Mouse (Mus musculus) stomach, postnatal 0 days (tissue): Measurements from ENCODE around the gene Ccdc144b. TPM values are rescaled to one million over a fixed set of nuclear protein-coding genes. Genes with fewer than 3 reads are reported as not detected.
A peak's percentile ranks its signal among the peaks of the same experiment; 100 is the strongest.

Experiments used
- ATAC-seq: fragments of 200-750 bp; cut with Nextera tagmentation; 2 replicates; pipeline ENCODE4 v1.8.0; 2017; ENCODE audit not compliant: low FRiP score, low TSS enrichment
- DNase-seq: peaks from one replicate; pipeline ENCODE4 v3.0.0-alpha.2; 2016; ENCODE audit warnings: low spot score
- H3K27ac ChIP-seq: fragments of 300-500 bp; sonication (generic); replicated peaks from 2 replicates; pipeline ENCODE4 v1.5.1; 2014; ENCODE audit warnings: mild to moderate bottlenecking, control low read depth
- H3K27me3 ChIP-seq: fragments of 300-500 bp; sonication (generic); 2 replicates; pipeline ENCODE4 v1.6.1; 2014; ENCODE audit warnings: low read length; ENCODE audit not compliant: control insufficient read depth, insufficient read depth
- H3K36me3 ChIP-seq: fragments of 300-500 bp; sonication (generic); 2 replicates; pipeline ENCODE4 v1.6.1; 2014; ENCODE audit warnings: low read length, mixed read lengths; ENCODE audit not compliant: control insufficient read depth, insufficient read depth
- H3K4me1 ChIP-seq: fragments of 300-500 bp; sonication (generic); replicated peaks from 2 replicates; pipeline ENCODE4 v1.6.1; 2014; ENCODE audit warnings: antibody characterized with exemption; ENCODE audit not compliant: control insufficient read depth, insufficient read depth
- H3K4me2 ChIP-seq: fragments of 300-500 bp; sonication (generic); replicated peaks from 2 replicates; pipeline ENCODE4 v1.6.1; 2014; ENCODE audit warnings: low read depth, mild to moderate bottlenecking, control low read depth, moderate library complexity
- H3K4me3 ChIP-seq: fragments of 300-500 bp; sonication (generic); 2 replicates; pipeline ENCODE4 v1.5.1; 2014; ENCODE audit warnings: low read depth, low read length, control low read depth
- H3K9ac ChIP-seq: fragments of 300-500 bp; sonication (generic); 2 replicates; pipeline ENCODE4 v1.6.1; 2014; ENCODE audit warnings: mild to moderate bottlenecking, low read length, control low read depth, mixed read lengths
- H3K9me3 ChIP-seq: fragments of 300-500 bp; sonication (generic); 2 replicates; pipeline ENCODE4 v1.6.1; 2016; ENCODE audit warnings: low read length; ENCODE audit not compliant: control insufficient read depth
- CTCF ChIP-seq: IDR thresholded peaks from 2 replicates; pipeline ENCODE4 v1.5.1; 2016; ENCODE audit warnings: antibody characterized with exemption, low read depth, mild to moderate bottlenecking, moderate library complexity
- EP300 ChIP-seq: optimal IDR thresholded peaks from 2 replicates; pipeline ENCODE3; 2016; ENCODE audit warnings: antibody characterized with exemption
- WGBS: fragments of 180-500 bp; shearing (Covaris S2); extraction: QIAGEN DNeasy Blood & Tissue Kit; methylation state at CpG from one replicate; pipeline ENCODE4 v1.1.7; 2014; 5-methylcytosine and 5-hydroxymethylcytosine counted together
- polyA plus RNA-seq: library from polyadenylated mRNA; unstranded; fragments of >200 nt; fragmentation: Nextera tagmentation; extraction: Ambion mirVana; gene quantifications from 2 replicates; pipeline ENCODE4 v1.2.1, GENCODE M21; 2015

Gene Ccdc144b
- polyA plus RNA-seq, 1 experiment from 2014 or later, result not detected

- Histone ChIP-seq H3K9ac (no peak overlapping the region), H3K27ac (no peak overlapping the region), H3K36me3 (peaks cover 32% of the 10 kb centered on the region), H3K4me3 (no peak overlapping the region), H3K27me3 (no peaks in the 10 kb centered on the region), H3K9me3 (no peaks in the 10 kb centered on the region), H3K4me2 (no peak overlapping the region), H3K4me1 (no peaks in the 10 kb centered on the region)
- no peak for DNase-seq
- TF ChIP-seq EP300 (no peak), CTCF (no peak)
- no peak for ATAC-seq
- 94% methylated on average over 5 of the region's 5 CpGs for WGBS
Observed at GRCm38 (mm10) chr3:36080741-36081140, 27.4 kb upstream of the Ccdc144b start.

GRCm38 (mm10) chr3:36079886-36080285 is 26.5 kb upstream of the Ccdc144b start:
- H3K4me2 ChIP-seq, result no peak overlapping the region
- no peak for DNase-seq
- no peaks in the 10 kb centered on the region for H3K27me3 ChIP-seq
- no peak overlapping the region for H3K27ac ChIP-seq
- H3K36me3 ChIP-seq, result peaks cover 29% of the 10 kb centered on the region
- TF ChIP-seq CTCF (no peak), EP300 (no peak)
- WGBS, result 87% methylated on average over 5 of the region's 5 CpGs
- no peak overlapping the region for H3K9ac ChIP-seq
- ATAC-seq, result no peak
- no peak overlapping the region for H3K4me3 ChIP-seq
- no peaks in the 10 kb centered on the region for H3K9me3 ChIP-seq
- no peaks in the 10 kb centered on the region for H3K4me1 ChIP-seq

DNA sequence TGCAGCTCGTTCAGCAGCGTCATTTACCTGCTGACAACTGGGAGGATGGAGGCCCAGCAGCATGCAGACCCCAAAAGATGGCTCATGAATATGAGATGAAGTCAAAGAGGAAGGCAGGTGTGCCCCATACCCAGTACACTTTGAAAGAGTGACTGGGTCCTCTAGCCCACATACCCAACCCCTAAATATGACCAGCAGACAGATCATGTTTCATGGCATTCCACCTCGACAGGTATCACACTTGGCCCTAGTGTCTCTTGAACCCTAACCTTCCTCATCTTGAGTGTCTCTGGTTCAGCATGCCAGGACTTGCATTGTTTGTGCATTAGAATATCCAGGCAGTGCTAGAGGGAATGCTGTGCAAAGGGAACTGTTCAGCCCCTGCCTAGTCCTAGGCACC is 24.0 kb upstream of the Ccdc144b start:
- H3K4me3 ChIP-seq, result no peak overlapping the region
- H3K4me1 ChIP-seq, result no peaks in the 10 kb centered on the region
- H3K27ac ChIP-seq, result no peak overlapping the region
- no peak overlapping the region for H3K9ac ChIP-seq
- DNase-seq (no peak), ATAC-seq (no peak)
- H3K4me2 ChIP-seq, result no peak overlapping the region
- H3K36me3 ChIP-seq, result peaks cover 32% of the 10 kb centered on the region
- TF ChIP-seq CTCF, result no peak
- TF ChIP-seq EP300, result no peak
- 85% methylated on average over 3 of the region's 3 CpGs for WGBS
- no peaks in the 10 kb centered on the region for H3K27me3 ChIP-seq
- H3K9me3 ChIP-seq, result no peaks in the 10 kb centered on the region

GRCm38 (mm10) chr3:36075466-36075865 is 22.1 kb upstream of the Ccdc144b start:
- DNase-seq (no peak), ATAC-seq (no peak; the same call in 1 of the 2 replicates)
- TF ChIP-seq EP300 (no peak), CTCF (no peak)
- Histone ChIP-seq H3K36me3 (peaks cover 25% of the 10 kb centered on the region), H3K27me3 (no peaks in the 10 kb centered on the region), H3K9ac (no peak overlapping the region), H3K9me3 (no peaks in the 10 kb centered on the region), H3K4me2 (no peak overlapping the region), H3K4me3 (no peak overlapping the region), H3K4me1 (no peaks in the 10 kb centered on the region), H3K27ac (0 out of 2 replicates have a peak overlapping the region, but pooled peaks have one; percentile 30)
- WGBS, result 72% methylated on average over 6 of the region's 6 CpGs

- peaks cover 22% of the 10 kb centered on the region for H3K36me3 ChIP-seq
- H3K4me3 ChIP-seq, result no peak overlapping the region
- H3K9ac ChIP-seq, result no peak overlapping the region
- no peaks in the 10 kb centered on the region for H3K4me1 ChIP-seq
- ATAC-seq (no peak), DNase-seq (no peak)
- 92% methylated on average over 6 of the region's 6 CpGs for WGBS
- H3K27ac ChIP-seq, result no peak overlapping the region
- H3K4me2 ChIP-seq, result no peak overlapping the region
- H3K27me3 ChIP-seq, result no peaks in the 10 kb centered on the region
- H3K9me3 ChIP-seq, result no peaks in the 10 kb centered on the region
- TF ChIP-seq CTCF (no peak), EP300 (no peak)
Observed at GRCm38 (mm10) chr3:36074231-36074630, 20.9 kb upstream of the Ccdc144b start.

DNA sequence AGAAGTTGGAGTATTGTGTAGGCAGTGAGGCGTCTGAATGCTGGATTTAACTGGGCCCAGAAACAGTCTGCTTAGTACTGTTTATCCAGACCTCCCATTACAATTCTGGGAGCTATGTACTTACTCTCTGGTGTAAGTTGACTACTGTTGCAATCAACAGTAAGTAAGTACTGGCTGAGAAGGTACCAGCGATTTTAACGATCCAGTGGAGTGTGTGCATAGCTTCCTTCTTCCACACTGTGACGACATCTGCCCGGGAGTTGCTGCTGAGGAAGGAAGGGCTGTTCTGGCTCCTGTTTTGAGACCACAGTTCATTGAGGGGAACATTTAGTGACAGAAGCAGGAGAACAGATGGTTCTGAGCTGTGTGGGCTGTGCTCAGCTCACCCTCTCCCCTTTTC is 17.7 kb upstream of the Ccdc144b start:
- Histone ChIP-seq H3K4me1 (peaks cover 5% of the 10 kb centered on the region; the same call in 1 of the 2 replicates), H3K36me3 (peaks cover 13% of the 10 kb centered on the region), H3K9me3 (no peaks in the 10 kb centered on the region), H3K4me2 (no peak overlapping the region), H3K4me3 (no peak overlapping the region), H3K27me3 (no peaks in the 10 kb centered on the region), H3K9ac (no peak overlapping the region), H3K27ac (no peak overlapping the region)
- ATAC-seq (no peak), DNase-seq (no peak)
- 92% methylated on average over 5 of the region's 5 CpGs for WGBS
- TF ChIP-seq EP300 (no peak), CTCF (no peak)
